Mouse (Mus musculus) brain, embryonic 14.5 days (tissue): ENCODE measurements around the gene Coro2b.

Experiments used
- CTCF ChIP-seq: fragments of 200-500 bp; IDR thresholded peaks from 2 replicates; pipeline ENCODE4 v1.5.1; 2012; ENCODE audit warnings: inconsistent platforms, mild to moderate bottlenecking, moderate library complexity, borderline replicate concordance; ENCODE audit not compliant: insufficient read depth, insufficient read length; ENCODE audit errors: extremely low read depth
- POLR2A ChIP-seq: fragments of 200-500 bp; IDR thresholded peaks from 2 replicates; pipeline ENCODE4 v1.6.1; 2012; ENCODE audit warnings: mild to moderate bottlenecking, inconsistent platforms, borderline replicate concordance; ENCODE audit not compliant: poor library complexity, insufficient read depth, insufficient read length, severe bottlenecking; ENCODE audit errors: extremely low read depth

GRCm38 (mm10) chr9:62471041-62471440 lies 65.8 kb downstream of the Coro2b start:
- TF ChIP-seq CTCF = no peak
- TF ChIP-seq POLR2A = no peak
